Mouse (Mus musculus): ENCODE results near the gene Npy5r. TPM values are rescaled to one million over a fixed set of nuclear protein-coding genes. Genes with fewer than 3 reads are reported as not detected.

The Npy5r gene
- polyA plus RNA-seq, 1 experiment from 2014 or later = 0.15 TPM

GRCm38 (mm10) chr8:66630721-66631120 lies 57.2 kb downstream of the Npy5r start:
- H3K27me3 ChIP-seq (ENCODE audit: control insufficient read depth, insufficient read depth, low read length) = no peaks in the 10 kb centered on the region
- TF ChIP-seq CTCF (IDR thresholded peaks at IDR 0.05; ENCODE audit: low read depth) (no peak), EP300 (optimal IDR thresholded peaks at IDR 0.05) (no peak)
- 69% methylated on average over 1 of the region's 1 CpGs for WGBS
- DNase-seq (ENCODE audit: low spot score) = no peak
- H3K27ac ChIP-seq (replicated peaks) = no peak overlapping the region
- no peak overlapping the region for H3K4me3 ChIP-seq (ENCODE audit: low read depth, low read length)
- no peaks in the 10 kb centered on the region for H3K9me3 ChIP-seq (ENCODE audit: control insufficient read depth, low read length)
- no peaks in the 10 kb centered on the region for H3K4me1 ChIP-seq (replicated peaks; ENCODE audit: control insufficient read depth, insufficient read depth)
- no peak overlapping the region for H3K4me2 ChIP-seq (replicated peaks; ENCODE audit: low read depth)
- no peak overlapping the region for H3K9ac ChIP-seq (ENCODE audit: low read length)
- H3K36me3 ChIP-seq (ENCODE audit: control insufficient read depth, insufficient read depth, low read length) = no peaks in the 10 kb centered on the region
- ATAC-seq (ENCODE audit: low FRiP score, low TSS enrichment) = no peak

Other genes starting within 250 kb of the Npy5r start
- 6.2 and 7.1 TPM in 2 replicates for gene Tma16, start 201.6 kb downstream of the Npy5r start, polyA plus RNA-seq (2015; fragmentation: Nextera tagmentation; extraction: Ambion mirVana)
- not detected in 2 replicates for gene Tktl2, start 176.4 kb downstream of the Npy5r start, polyA plus RNA-seq (2015; fragmentation: Nextera tagmentation; extraction: Ambion mirVana)
- 0.94 and 1.1 TPM in 2 replicates for gene Npy1r, start 9.1 kb upstream of the Npy5r start, polyA plus RNA-seq (2015; fragmentation: Nextera tagmentation; extraction: Ambion mirVana)
- 2.1 and 2.3 TPM in 2 replicates for gene Naf1, start 172.1 kb upstream of the Npy5r start, polyA plus RNA-seq (2015; fragmentation: Nextera tagmentation; extraction: Ambion mirVana)

All from stomach, postnatal 0 days (tissue).